Mouse (Mus musculus): ENCODE results near the gene Ahcyl1.

GRCm38 (mm10) chr3:107626751-107627150, 69.6 kb downstream of the Ahcyl1 start:
- TF ChIP-seq POLR2A (IDR thresholded peaks at IDR 0.05; ENCODE audit: control insufficient read depth, extremely low read depth, insufficient read depth, low read length, poor library complexity): no peak
- no peak for TF ChIP-seq CTCF (IDR thresholded peaks at IDR 0.05; ENCODE audit: borderline replicate concordance, control insufficient read depth, extremely low read depth, insufficient read depth, low read length, poor library complexity)
